Mouse (Mus musculus) heart, embryonic 14.5 days (tissue): ENCODE results near the gene Tmprss7. TPM values are rescaled to one million over a fixed set of nuclear protein-coding genes. Genes with fewer than 3 reads are reported as not detected.

ENCODE experiments used
- ATAC-seq: fragments of 200-750 bp; cut with Nextera tagmentation; 2 replicates; pipeline ENCODE4 v1.8.0; 2017; ENCODE audit warnings: low read depth, moderate TSS enrichment; ENCODE audit not compliant: insufficient number of reproducible peaks, insufficient read depth, low FRiP score
- H3K27ac ChIP-seq, 2 experiments: fragments of 200-500 bp in 1 of 2; fragments of 300-500 bp in 1 of 2; sonication (generic) in 1 of 2; replicated peaks in 1 of 2; 2 replicates each; pipeline ENCODE4 v1.5.1; 2012 to 2014; ENCODE audit warnings: low read depth in 2 of 2, low read length in 2 of 2, control low read depth in 1 of 2, mild to moderate bottlenecking in 1 of 2, mixed read lengths in 1 of 2; ENCODE audit not compliant: control insufficient read depth in 1 of 2, insufficient read depth in 1 of 2
- H3K27me3 ChIP-seq: fragments of 300-500 bp; sonication (generic); 2 replicates; pipeline ENCODE4 v1.6.1; 2014; ENCODE audit warnings: mild to moderate bottlenecking, low read length, control low read depth; ENCODE audit not compliant: control insufficient read depth, insufficient read depth
- H3K36me3 ChIP-seq: fragments of 300-500 bp; sonication (generic); 2 replicates; pipeline ENCODE4 v1.6.1; 2014; ENCODE audit warnings: mild to moderate bottlenecking, control low read depth, low read length, mixed read lengths; ENCODE audit not compliant: control insufficient read depth, insufficient read depth
- H3K4me1 ChIP-seq, 2 experiments: fragments of 200-500 bp in 1 of 2; fragments of 300-500 bp in 1 of 2; sonication (generic) in 1 of 2; 2 replicates each; pipeline ENCODE4 v1.6.1; 2012 to 2014; ENCODE audit warnings: low read length in 2 of 2, control low read depth in 1 of 2, mixed read lengths in 1 of 2; ENCODE audit not compliant: control insufficient read depth in 2 of 2, insufficient read depth in 2 of 2
- H3K4me2 ChIP-seq: fragments of 300-500 bp; sonication (generic); 2 replicates; pipeline ENCODE4 v1.6.1; 2014; ENCODE audit warnings: mild to moderate bottlenecking, low read length
- H3K4me3 ChIP-seq, 2 experiments: fragments of 200-500 bp in 1 of 2; fragments of 300-500 bp in 1 of 2; sonication (generic) in 1 of 2; 2 replicates each; pipeline ENCODE4 v1.5.1; 2012 to 2014; ENCODE audit warnings: low read length in 2 of 2, mild to moderate bottlenecking in 2 of 2, control low read depth in 1 of 2, low read depth in 1 of 2, moderate library complexity in 1 of 2; ENCODE audit not compliant: control insufficient read depth in 1 of 2, insufficient read depth in 1 of 2
- H3K9ac ChIP-seq: fragments of 300-500 bp; sonication (generic); 2 replicates; pipeline ENCODE4 v1.6.1; 2014; ENCODE audit warnings: mild to moderate bottlenecking, low read length
- H3K9me3 ChIP-seq: fragments of 300-500 bp; sonication (generic); 2 replicates; pipeline ENCODE4 v1.6.1; 2016; ENCODE audit warnings: low read length, control low read depth; ENCODE audit not compliant: control insufficient read depth
- WGBS: fragments of 180-500 bp; shearing (Covaris S2); extraction: QIAGEN DNeasy Blood & Tissue Kit; methylation state at CpG from one replicate; pipeline ENCODE4 v1.1.7; 2014; 5-methylcytosine and 5-hydroxymethylcytosine counted together
- polyA plus RNA-seq: library from polyadenylated mRNA; unstranded; fragments of >200 nt; fragmentation: Nextera tagmentation; extraction: Ambion mirVana; gene quantifications from 2 replicates; pipeline ENCODE4 v1.2.1, GENCODE M21; 2014

Gene Tmprss7
- polyA plus RNA-seq, 1 experiment from 2014 or later: not detected

- no peak overlapping the region for H3K27ac ChIP-seq
- WGBS: 67% methylated on average over 6 of the region's 6 CpGs
- peaks cover 4 to 9% of the 10 kb centered on the region in 2 experiments; a peak in 2 of 4 replicates for H3K4me1 ChIP-seq
- no peaks in the 10 kb centered on the region for H3K9me3 ChIP-seq
- H3K36me3 ChIP-seq: peaks cover 4% of the 10 kb centered on the region; the same call in 1 of the 2 replicates
- peak overlapping the region; percentile 54 to 69; a peak in 3 of 4 replicates for H3K4me3 ChIP-seq
- peak overlapping the region; percentile 95 for H3K4me2 ChIP-seq
- H3K27me3 ChIP-seq: no peaks in the 10 kb centered on the region
- no peak for ATAC-seq
- peak overlapping the region; percentile 71; the same call in 1 of the 2 replicates for H3K9ac ChIP-seq
These were observed 29.9 kb upstream of the Tmprss7 start for GRCm38 (mm10) chr16:45723172-45723901.

GRCm38 (mm10) chr16:45722460-45722951 lies 29.0 kb upstream of the Tmprss7 start:
- Histone ChIP-seq H3K9me3 (no peaks in the 10 kb centered on the region), H3K9ac (no peak overlapping the region), H3K4me2 (no peak overlapping the region), H3K4me1 (peaks cover 4 to 9% of the 10 kb centered on the region in 2 experiments; a peak in 2 of 4 replicates), H3K36me3 (no peaks in the 10 kb centered on the region), H3K27ac (no peak overlapping the region), H3K27me3 (no peaks in the 10 kb centered on the region), H3K4me3 (no peak overlapping the region)
- ATAC-seq: no peak
- WGBS: 72% methylated on average over 3 of the region's 3 CpGs

- WGBS: 81% methylated on average over 10 of the region's 10 CpGs
These were observed 26.7 kb upstream of the Tmprss7 start for GRCm38 (mm10) chr16:45720022-45720630.

DNA sequence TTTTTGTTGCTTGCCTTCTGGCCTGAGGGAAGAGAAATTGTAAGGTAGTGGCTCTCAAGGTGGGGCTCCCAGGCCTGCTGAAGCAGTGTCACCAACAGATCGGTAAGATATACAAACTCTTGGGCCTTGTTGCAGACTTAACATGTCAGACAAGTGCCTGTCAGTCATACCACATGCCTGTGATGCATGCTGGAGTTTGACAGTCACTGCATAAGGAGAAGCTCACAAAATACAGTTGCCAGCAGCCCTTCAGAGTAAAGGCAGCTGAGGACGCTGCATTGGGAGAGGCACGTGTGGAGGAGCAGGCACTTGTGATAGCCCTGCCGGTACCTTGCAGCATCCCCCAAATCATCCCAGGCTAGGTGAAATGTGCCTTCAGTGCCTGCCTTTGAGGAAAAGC lies 24.8 kb upstream of the Tmprss7 start:
- Histone ChIP-seq H3K4me3 (no peak overlapping the region), H3K9ac (no peak overlapping the region), H3K27me3 (no peaks in the 10 kb centered on the region), H3K36me3 (no peaks in the 10 kb centered on the region), H3K4me2 (no peak overlapping the region), H3K9me3 (peaks cover 5% of the 10 kb centered on the region; the same call in 1 of the 2 replicates), H3K27ac (no peak overlapping the region), H3K4me1 (no peaks in the 10 kb centered on the region)
- ATAC-seq: no peak
- WGBS: 80% methylated on average over 4 of the region's 4 CpGs

More at GRCm38 (mm10) chr16:45720022-45720630, 26.7 kb upstream of the Tmprss7 start:
- Histone ChIP-seq H3K9me3 (peaks cover 5% of the 10 kb centered on the region; the same call in 1 of the 2 replicates), H3K4me2 (no peak overlapping the region), H3K4me3 (no peak overlapping the region), H3K27me3 (no peaks in the 10 kb centered on the region), H3K27ac (no peak overlapping the region), H3K9ac (no peak overlapping the region), H3K4me1 (peaks cover 4 to 9% of the 10 kb centered on the region in 2 experiments; a peak in 2 of 4 replicates), H3K36me3 (no peaks in the 10 kb centered on the region)
- ATAC-seq: no peak

- ATAC-seq: no peak
- Histone ChIP-seq H3K9ac (no peak overlapping the region), H3K27me3 (no peaks in the 10 kb centered on the region), H3K4me3 (no peak overlapping the region), H3K36me3 (no peaks in the 10 kb centered on the region), H3K4me1 (no peaks in the 10 kb centered on the region), H3K4me2 (no peak overlapping the region), H3K27ac (no peak overlapping the region), H3K9me3 (peaks cover 5% of the 10 kb centered on the region; the same call in 1 of the 2 replicates)
- 72% methylated on average over 5 of the region's 5 CpGs for WGBS
These were observed 21.2 kb upstream of the Tmprss7 start for GRCm38 (mm10) chr16:45714489-45715150.

- WGBS: 64% methylated on average over 1 of the region's 1 CpGs
These were observed 20.4 kb upstream of the Tmprss7 start for GRCm38 (mm10) chr16:45713878-45714277.

DNA sequence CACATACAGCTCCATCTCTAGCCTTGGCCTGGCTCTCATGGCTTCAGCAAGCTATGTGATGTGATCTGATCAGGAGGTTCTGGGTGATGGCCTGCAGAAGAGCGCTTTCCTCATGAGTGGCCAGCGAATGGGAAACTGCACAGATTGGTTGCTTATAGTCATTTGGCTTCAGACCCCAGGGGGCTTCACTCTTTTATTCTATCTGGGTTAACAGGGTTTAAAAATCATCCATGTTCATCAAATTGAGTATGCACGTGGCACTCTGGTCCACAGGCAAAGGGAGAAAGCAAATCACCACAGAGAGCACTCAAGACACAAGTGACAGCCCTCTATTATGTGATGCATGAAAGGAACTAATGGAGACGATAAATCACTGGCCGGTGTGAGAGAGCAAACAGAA lies 19.8 kb upstream of the Tmprss7 start:
- Histone ChIP-seq H3K36me3 (no peaks in the 10 kb centered on the region), H3K27ac (no peak overlapping the region), H3K4me2 (no peak overlapping the region), H3K9me3 (peaks cover 5% of the 10 kb centered on the region; the same call in 1 of the 2 replicates), H3K27me3 (no peaks in the 10 kb centered on the region), H3K9ac (no peak overlapping the region), H3K4me3 (no peak overlapping the region), H3K4me1 (no peaks in the 10 kb centered on the region)
- WGBS: 90% methylated on average over 5 of the region's 5 CpGs
- ATAC-seq: no peak

More at GRCm38 (mm10) chr16:45713878-45714277, 20.4 kb upstream of the Tmprss7 start:
- no peak for ATAC-seq
- Histone ChIP-seq H3K9me3 (peaks cover 5% of the 10 kb centered on the region; the same call in 1 of the 2 replicates), H3K4me2 (no peak overlapping the region), H3K27ac (no peak overlapping the region), H3K4me1 (no peaks in the 10 kb centered on the region), H3K4me3 (no peak overlapping the region), H3K36me3 (no peaks in the 10 kb centered on the region), H3K27me3 (no peaks in the 10 kb centered on the region), H3K9ac (no peak overlapping the region)
